Mouse (Mus musculus) C2C12 (cell line): ENCODE measurements around the gene A930033H14Rik. TPM values are rescaled to one million over a fixed set of nuclear protein-coding genes. Genes with fewer than 3 reads are reported as not detected.

Source experiments
- H3K27me3 ChIP-seq: one replicate; pipeline ENCODE4 v1.6.1; 2011; ENCODE audit not compliant: control insufficient read depth, insufficient read depth, insufficient read length
- H3K36me3 ChIP-seq: one replicate; pipeline ENCODE4 v1.6.1; 2011; ENCODE audit not compliant: control insufficient read depth, insufficient read depth
- H3K4me3 ChIP-seq: one replicate; pipeline ENCODE4 v1.5.1; 2011; ENCODE audit warnings: mild to moderate bottlenecking, control low read depth; ENCODE audit not compliant: poor library complexity, insufficient read depth, severe bottlenecking
- H3K79me2 ChIP-seq: one replicate; pipeline ENCODE4 v1.6.1; 2011; ENCODE audit not compliant: control insufficient read depth, insufficient read depth
- H3K79me3 ChIP-seq: one replicate; pipeline ENCODE4 v1.6.1; 2011; ENCODE audit warnings: low read depth, control low read depth
- H3ac ChIP-seq: one replicate; pipeline ENCODE3; 2011; ENCODE audit warnings: low read depth; ENCODE audit not compliant: control insufficient read depth, insufficient read length
- CEBPB ChIP-seq: IDR thresholded peaks from one replicate; pipeline ENCODE4 v1.6.1; 2011; ENCODE audit warnings: low read depth, mild to moderate bottlenecking, control low read depth, moderate library complexity
- CTCF ChIP-seq: IDR thresholded peaks from one replicate; pipeline ENCODE4 v1.5.1; 2011; ENCODE audit not compliant: control insufficient read depth, insufficient read depth, insufficient read length
- FOSL1 ChIP-seq: IDR thresholded peaks from one replicate; pipeline ENCODE4 v1.8.0; 2011; ENCODE audit warnings: mild to moderate bottlenecking, low read length; ENCODE audit not compliant: poor library complexity, insufficient read depth, severe bottlenecking
- MAX ChIP-seq: IDR thresholded peaks from one replicate; pipeline ENCODE4 v1.6.1; 2011; ENCODE audit warnings: mild to moderate bottlenecking, control low read depth
- MYOD1 ChIP-seq: IDR thresholded peaks from one replicate; pipeline ENCODE4 v1.6.1; 2011; ENCODE audit warnings: low read depth; ENCODE audit not compliant: control insufficient read depth, insufficient read length
- MYOG ChIP-seq: IDR thresholded peaks from one replicate; pipeline ENCODE4 v1.6.1; 2011; ENCODE audit not compliant: control insufficient read depth, insufficient read length; ENCODE audit errors: extremely low read depth
- USF1 ChIP-seq: IDR thresholded peaks from one replicate; pipeline ENCODE4 v1.6.1; 2011; ENCODE audit warnings: low read depth, mild to moderate bottlenecking, control low read depth, moderate library complexity
- polyA plus RNA-seq: library from polyadenylated mRNA; unstranded; fragments of >200 nt; fragmentation: generic; extraction: Trizol; gene quantifications from one replicate; pipeline ENCODE4 v1.2.1, GENCODE M21; 2012; ENCODE audit warnings: missing spikeins

Gene A930033H14Rik
- polyA plus RNA-seq, 1 experiment: 0.48 TPM

- no peak overlapping the region for H3ac ChIP-seq
- no peak for TF ChIP-seq MYOG
- no peak for TF ChIP-seq CEBPB
- H3K27me3 ChIP-seq: no peaks in the 10 kb centered on the region
- no peak overlapping the region for H3K4me3 ChIP-seq
- no peaks in the 10 kb centered on the region for H3K36me3 ChIP-seq
- H3K79me3 ChIP-seq: no peaks in the 10 kb centered on the region
- H3K79me2 ChIP-seq: no peaks in the 10 kb centered on the region
Measured at GRCm38 (mm10) chr10:69248261-69249160, 35.6 kb upstream of the A930033H14Rik start.

DNA sequence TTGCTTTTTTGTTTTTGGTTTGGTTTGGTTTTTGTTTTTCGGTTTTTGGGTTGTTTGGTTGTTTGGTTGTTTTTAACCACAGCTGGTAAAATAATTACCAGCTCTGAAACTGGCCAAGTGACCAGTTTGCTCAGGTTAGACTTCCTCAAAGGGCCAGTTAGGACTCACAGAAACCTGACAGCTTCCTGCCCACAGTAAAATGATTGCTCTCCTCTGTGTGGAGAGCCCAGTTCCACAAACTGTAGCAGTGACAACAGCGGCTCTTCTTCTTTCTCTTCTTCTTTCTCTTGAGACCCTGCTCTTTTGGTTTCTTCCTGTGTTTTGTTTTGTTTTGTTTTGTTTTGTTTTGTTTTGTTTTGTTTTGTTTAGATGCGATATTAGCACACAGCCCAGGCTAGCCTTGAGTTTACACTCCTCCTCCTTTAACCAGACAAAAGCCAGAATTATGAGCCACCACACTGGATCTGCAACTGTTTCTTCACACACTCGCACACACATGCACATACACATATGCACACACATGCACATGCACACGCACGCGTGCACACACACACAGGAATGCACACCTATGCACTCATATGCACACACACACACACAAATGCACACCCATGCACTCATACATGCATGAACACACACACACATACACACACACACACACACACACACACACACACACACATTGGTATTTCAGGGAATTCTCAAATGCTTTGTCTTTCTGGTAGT is 34.6 kb upstream of the A930033H14Rik start:
- Histone ChIP-seq H3K79me2 (no peaks in the 10 kb centered on the region), H3K36me3 (no peaks in the 10 kb centered on the region), H3K27me3 (no peaks in the 10 kb centered on the region), H3K4me3 (no peak overlapping the region), H3ac (no peak overlapping the region), H3K79me3 (no peaks in the 10 kb centered on the region)
- TF ChIP-seq FOSL1 (no peak), MAX (no peak), MYOG (no peak), CEBPB (no peak), USF1 (no peak), MYOD1 (no peak), CTCF (no peak)

DNA sequence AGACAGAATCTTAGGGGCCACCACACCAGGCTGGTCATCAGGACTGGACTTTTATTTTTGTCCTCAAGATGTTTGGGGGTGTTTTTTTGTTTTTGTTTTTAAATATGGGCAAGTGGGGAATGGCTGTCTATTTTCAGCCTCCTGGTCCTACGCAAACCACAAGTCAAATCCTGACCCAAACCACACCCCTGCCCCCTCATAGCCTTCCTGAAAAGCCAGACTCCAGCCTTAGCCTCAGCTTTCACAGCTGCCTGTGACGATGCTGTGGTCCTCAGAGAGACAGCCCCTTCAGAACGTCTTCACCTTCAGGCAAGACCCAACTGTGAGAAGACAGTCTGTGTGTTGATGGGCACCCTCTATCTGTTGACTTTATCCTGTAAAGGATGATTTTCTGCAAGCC is 33.9 kb upstream of the A930033H14Rik start:
- Histone ChIP-seq H3K79me3 (no peaks in the 10 kb centered on the region), H3K79me2 (no peaks in the 10 kb centered on the region), H3K4me3 (no peak overlapping the region), H3K36me3 (no peaks in the 10 kb centered on the region), H3K27me3 (no peaks in the 10 kb centered on the region), H3ac (no peak overlapping the region)
- TF ChIP-seq CEBPB (no peak), CTCF (no peak), MYOG (no peak), USF1 (no peak), FOSL1 (no peak), MAX (no peak), MYOD1 (no peak)

DNA sequence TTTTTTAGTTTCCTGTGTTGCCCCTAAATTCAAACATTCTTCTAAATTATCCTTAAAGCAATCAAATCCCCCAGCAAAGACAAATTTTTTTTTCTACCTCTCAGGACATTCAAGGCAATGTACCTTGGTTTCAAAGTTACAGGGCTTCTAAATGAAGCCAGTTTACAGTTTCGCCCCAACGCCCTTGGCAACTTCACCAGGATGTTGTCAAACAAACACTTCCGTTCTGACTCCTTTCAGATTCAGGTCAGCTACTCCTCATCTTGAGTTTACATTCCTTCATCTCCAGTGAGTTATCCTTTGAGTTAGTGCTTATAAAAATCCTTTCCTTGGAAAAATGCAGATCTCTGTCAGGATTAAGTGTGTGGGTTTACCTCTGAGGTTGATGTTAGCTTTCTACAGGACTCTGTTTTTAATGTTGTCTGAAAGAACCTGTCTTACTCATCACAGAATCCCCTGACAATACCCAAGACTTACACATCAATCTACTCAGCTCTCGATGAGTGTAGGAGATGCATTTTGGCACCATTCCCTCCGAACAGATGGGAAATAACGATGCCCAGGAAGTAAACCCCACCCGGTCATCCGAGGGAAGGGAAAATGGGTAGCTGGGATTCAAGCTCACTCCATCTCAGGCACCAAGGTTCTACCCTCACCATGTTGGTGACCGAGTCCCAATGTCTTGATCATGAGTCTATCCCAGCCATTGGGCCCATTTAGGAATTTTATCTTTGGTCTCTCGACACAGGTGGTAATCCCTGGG is 33.2 kb upstream of the A930033H14Rik start:
- Histone ChIP-seq H3K79me3 (no peaks in the 10 kb centered on the region), H3ac (no peak overlapping the region), H3K4me3 (no peak overlapping the region), H3K79me2 (no peaks in the 10 kb centered on the region), H3K27me3 (no peaks in the 10 kb centered on the region), H3K36me3 (no peaks in the 10 kb centered on the region)
- TF ChIP-seq MYOG (no peak), USF1 (no peak), MYOD1 (no peak), MAX (no peak), FOSL1 (no peak), CEBPB (no peak), CTCF (no peak)

DNA sequence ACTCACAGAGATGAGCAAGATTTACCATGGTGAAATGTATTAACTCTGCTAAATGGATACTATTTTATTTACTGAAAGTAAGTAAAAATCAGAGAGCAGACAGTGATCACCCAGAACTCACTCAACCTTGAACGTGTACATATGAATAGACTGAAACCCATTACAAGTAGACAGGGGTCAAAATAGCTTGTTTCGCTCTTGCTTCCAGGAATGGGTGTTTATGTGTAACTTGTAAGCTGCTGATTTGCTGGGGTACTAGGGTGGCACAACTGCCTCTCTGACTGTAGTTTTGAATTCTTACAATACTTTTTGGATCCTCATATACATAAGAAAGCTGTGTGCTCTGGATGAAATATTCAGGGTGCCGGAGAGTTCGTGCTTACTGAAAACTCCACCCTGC is 32.3 kb upstream of the A930033H14Rik start:
- H3K79me2 ChIP-seq: no peaks in the 10 kb centered on the region
- no peak overlapping the region for H3ac ChIP-seq
- TF ChIP-seq CTCF (no peak), MYOG (no peak), CEBPB (no peak), FOSL1 (no peak), USF1 (no peak), MAX (no peak)
- H3K27me3 ChIP-seq: no peaks in the 10 kb centered on the region
- no peaks in the 10 kb centered on the region for H3K36me3 ChIP-seq
- no peak overlapping the region for H3K4me3 ChIP-seq
- H3K79me3 ChIP-seq: no peaks in the 10 kb centered on the region

DNA sequence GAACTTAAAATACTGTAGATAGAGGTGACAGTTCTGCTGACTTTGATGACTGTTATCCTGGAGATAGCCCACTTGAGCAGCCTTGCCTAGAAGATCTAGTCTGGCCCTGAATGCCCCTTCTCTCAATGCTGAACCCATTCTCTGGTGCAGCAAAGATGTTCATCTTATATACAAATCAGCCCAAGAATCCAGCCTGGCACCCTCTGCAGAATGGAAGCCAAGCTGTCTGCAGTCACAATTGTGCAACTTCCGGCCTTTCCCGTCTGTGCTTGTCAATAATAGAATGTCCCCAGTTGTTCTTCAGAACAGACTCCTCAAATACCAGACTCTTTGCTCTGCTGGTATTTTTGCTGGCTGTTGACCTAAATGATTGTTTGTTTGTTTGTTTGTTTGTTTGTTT is 27.6 kb upstream of the A930033H14Rik start:
- H3K79me3 ChIP-seq: no peaks in the 10 kb centered on the region

More for the DNA sequence above, 27.6 kb upstream of the A930033H14Rik start:
- Histone ChIP-seq H3ac (no peak overlapping the region), H3K4me3 (no peak overlapping the region), H3K27me3 (no peaks in the 10 kb centered on the region), H3K79me2 (peaks cover 8% of the 10 kb centered on the region), H3K36me3 (no peaks in the 10 kb centered on the region)
- TF ChIP-seq MYOG (no peak), MAX (no peak), CTCF (no peak), CEBPB (no peak), FOSL1 (no peak), MYOD1 (no peak), USF1 (no peak)
